Mouse (Mus musculus) liver, embryonic 16.5 days (tissue): ENCODE data around the gene Ripply2. TPM values are rescaled to one million over a fixed set of nuclear protein-coding genes. Genes with fewer than 3 reads are reported as not detected.

ENCODE experiments used
- ATAC-seq: fragments of 200-750 bp; cut with Nextera tagmentation; 2 replicates; pipeline ENCODE4 v1.8.0; 2017; ENCODE audit warnings: low read depth, mild to moderate bottlenecking, moderate number of reproducible peaks, moderate library complexity
- H3K27ac ChIP-seq: fragments of 300-500 bp; sonication (generic); 2 replicates; pipeline ENCODE4 v1.5.1; 2014; ENCODE audit warnings: mild to moderate bottlenecking, low read length
- H3K27me3 ChIP-seq: fragments of 300-500 bp; sonication (generic); 2 replicates; pipeline ENCODE4 v1.6.1; 2014; ENCODE audit warnings: low read depth, low read length, mixed read lengths; ENCODE audit not compliant: control insufficient read depth, insufficient read depth
- H3K36me3 ChIP-seq: fragments of 300-500 bp; sonication (generic); 2 replicates; pipeline ENCODE4 v1.6.1; 2014; ENCODE audit warnings: mild to moderate bottlenecking; ENCODE audit not compliant: control insufficient read depth, insufficient read depth
- H3K4me1 ChIP-seq: fragments of 300-500 bp; sonication (generic); 2 replicates; pipeline ENCODE4 v1.6.1; 2014; ENCODE audit warnings: low read depth, low read length, mixed read lengths; ENCODE audit not compliant: control insufficient read depth
- H3K4me2 ChIP-seq: fragments of 300-500 bp; sonication (generic); 2 replicates; pipeline ENCODE4 v1.6.1; 2014; ENCODE audit warnings: low read depth, low read length, mixed read lengths
- H3K4me3 ChIP-seq: fragments of 300-500 bp; sonication (generic); 2 replicates; pipeline ENCODE4 v1.5.1; 2014; ENCODE audit warnings: low read depth, mild to moderate bottlenecking, low read length
- H3K9ac ChIP-seq: fragments of 300-500 bp; sonication (generic); 2 replicates; pipeline ENCODE4 v1.6.1; 2014; ENCODE audit warnings: low read depth, low read length
- H3K9me3 ChIP-seq: fragments of 300-500 bp; sonication (generic); replicated peaks from 2 replicates; pipeline ENCODE4 v1.6.1; 2016; ENCODE audit warnings: low read length; ENCODE audit not compliant: control insufficient read depth
- WGBS: fragments of 180-500 bp; shearing (Covaris S2); extraction: QIAGEN DNeasy Blood & Tissue Kit; methylation state at CpG from one replicate; pipeline ENCODE4 v1.1.7; 2014; ENCODE audit not compliant: insufficient replicate concordance; 5-methylcytosine and 5-hydroxymethylcytosine counted together
- polyA plus RNA-seq: library from polyadenylated mRNA; unstranded; fragments of >200 nt; fragmentation: Nextera tagmentation; extraction: Ambion mirVana; gene quantifications from 2 replicates; pipeline ENCODE4 v1.2.1, GENCODE M21; 2015

The Ripply2 gene
- polyA plus RNA-seq, 1 experiment from 2014 or later: not detected

- peaks cover 2% of the 10 kb centered on the region; the same call in 1 of the 2 replicates for H3K36me3 ChIP-seq
- WGBS: 73% methylated on average over 11 of the region's 11 CpGs
- ATAC-seq: no peak
- no peaks in the 10 kb centered on the region for H3K9me3 ChIP-seq
- H3K4me1 ChIP-seq: no peaks in the 10 kb centered on the region
- H3K4me3 ChIP-seq: no peak overlapping the region
- no peak overlapping the region for H3K9ac ChIP-seq
- no peaks in the 10 kb centered on the region for H3K27me3 ChIP-seq
- H3K27ac ChIP-seq: no peak overlapping the region
- no peak overlapping the region for H3K4me2 ChIP-seq
Observed at GRCm38 (mm10) chr9:87055547-87056235, 40.4 kb downstream of the Ripply2 start.

- H3K27ac ChIP-seq: no peak overlapping the region
- H3K4me1 ChIP-seq: no peaks in the 10 kb centered on the region
- H3K9ac ChIP-seq: no peak overlapping the region
- H3K27me3 ChIP-seq: no peaks in the 10 kb centered on the region
- peaks cover 2% of the 10 kb centered on the region; the same call in 1 of the 2 replicates for H3K36me3 ChIP-seq
- H3K9me3 ChIP-seq: no peaks in the 10 kb centered on the region
- no peak overlapping the region for H3K4me2 ChIP-seq
- ATAC-seq: no peak
- no peak overlapping the region for H3K4me3 ChIP-seq
- 64% methylated on average over 5 of the region's 5 CpGs for WGBS
Observed at GRCm38 (mm10) chr9:87062337-87062736, 47.0 kb downstream of the Ripply2 start.

GRCm38 (mm10) chr9:87068160-87068559 lies 52.8 kb downstream of the Ripply2 start:
- no peak for ATAC-seq
- H3K27ac ChIP-seq: no peak overlapping the region
- no peaks in the 10 kb centered on the region for H3K27me3 ChIP-seq
- no peaks in the 10 kb centered on the region for H3K4me1 ChIP-seq
- no peak overlapping the region for H3K4me3 ChIP-seq
- H3K36me3 ChIP-seq: peaks cover 5% of the 10 kb centered on the region
- H3K9me3 ChIP-seq: no peaks in the 10 kb centered on the region
- no peak overlapping the region for H3K4me2 ChIP-seq
- H3K9ac ChIP-seq: no peak overlapping the region
- 60% methylated on average over 1 of the region's 1 CpGs for WGBS

Other genes with a start within 250 kb of the Ripply2 start
- 0.12 and 0.20 TPM in 2 replicates for gene Snap91, start 134.9 kb upstream of the Ripply2 start, polyA plus RNA-seq
- 30.8 and 32.3 TPM in 2 replicates for gene Cyb5r4, start 6.5 kb downstream of the Ripply2 start, polyA plus RNA-seq
- gene Mrap2, start 128.8 kb downstream of the Ripply2 start, polyA plus RNA-seq: not detected in 2 replicates
- gene Cep162, start 240.0 kb downstream of the Ripply2 start, polyA plus RNA-seq: 1.6 and 1.7 TPM in 2 replicates